Mouse (Mus musculus): Measurements from ENCODE around the gene Cct4.

GRCm38 (mm10) chr11:23007166-23007480, 16.8 kb downstream of the Cct4 start:
- TF ChIP-seq CTCF (IDR thresholded peaks at IDR 0.05; ENCODE audit: control insufficient read depth, insufficient read depth, insufficient read length) (no peak), USF1 (IDR thresholded peaks at IDR 0.05; ENCODE audit: low read depth) (no peak), MAX (IDR thresholded peaks at IDR 0.05) (no peak)

All from C2C12 (cell line).